Mouse (Mus musculus) liver, postnatal 0 days (tissue): ENCODE data around the gene Coa6. TPM values are rescaled to one million over a fixed set of nuclear protein-coding genes. Genes with fewer than 3 reads are reported as not detected.
A peak's percentile ranks its signal among the peaks of the same experiment; 100 is the strongest.

Source experiments
- ATAC-seq: fragments of 200-750 bp; cut with Nextera tagmentation; 2 replicates; pipeline ENCODE4 v1.8.0; 2017; ENCODE audit warnings: mild to moderate bottlenecking, moderate library complexity
- DNase-seq: peaks from one replicate; pipeline ENCODE4 v3.0.0-alpha.2; 2016
- H3K27ac ChIP-seq: fragments of 300-500 bp; sonication (generic); 2 replicates; pipeline ENCODE4 v1.5.1; 2014; ENCODE audit warnings: antibody characterized with exemption, moderate library complexity, mild to moderate bottlenecking, low read depth
- H3K27me3 ChIP-seq: fragments of 300-500 bp; sonication (generic); 2 replicates; pipeline ENCODE4 v1.6.1; 2014; ENCODE audit warnings: low read length, control low read depth, mixed read lengths; ENCODE audit not compliant: insufficient read depth
- H3K36me3 ChIP-seq: fragments of 300-500 bp; sonication (generic); replicated peaks from 2 replicates; pipeline ENCODE4 v1.6.1; 2014; ENCODE audit warnings: mild to moderate bottlenecking, control low read depth, low read length, moderate library complexity, mixed read lengths; ENCODE audit not compliant: insufficient read depth
- H3K4me1 ChIP-seq: fragments of 300-500 bp; sonication (generic); 2 replicates; pipeline ENCODE4 v1.6.1; 2014; ENCODE audit warnings: antibody characterized with exemption, mild to moderate bottlenecking, control low read depth; ENCODE audit not compliant: insufficient read depth
- H3K4me2 ChIP-seq: fragments of 300-500 bp; sonication (generic); 2 replicates; pipeline ENCODE4 v1.6.1; 2014; ENCODE audit warnings: low read depth, mild to moderate bottlenecking, low read length, moderate library complexity, mixed read lengths
- H3K4me3 ChIP-seq: fragments of 300-500 bp; sonication (generic); 2 replicates; pipeline ENCODE4 v1.5.1; 2014; ENCODE audit warnings: low read depth, low read length
- H3K9ac ChIP-seq: fragments of 300-500 bp; sonication (generic); replicated peaks from 2 replicates; pipeline ENCODE4 v1.6.1; 2014; ENCODE audit warnings: mild to moderate bottlenecking, moderate library complexity
- H3K9me3 ChIP-seq: fragments of 300-500 bp; sonication (generic); 2 replicates; pipeline ENCODE4 v1.6.1; 2016; ENCODE audit warnings: mild to moderate bottlenecking, control low read depth, low read length, mixed read lengths
- CTCF ChIP-seq: sonication (generic); IDR thresholded peaks from 2 replicates; pipeline ENCODE4 v1.5.1; 2016; ENCODE audit warnings: antibody characterized with exemption, low read depth
- EP300 ChIP-seq: IDR thresholded peaks from 2 replicates; pipeline ENCODE4 v1.6.1; 2016; ENCODE audit warnings: antibody characterized with exemption, low read depth, mild to moderate bottlenecking
- WGBS: fragments of 180-500 bp; shearing (Covaris S2); extraction: QIAGEN DNeasy Blood & Tissue Kit; methylation state at CpG from one replicate; pipeline ENCODE4 v1.1.7; 2014; ENCODE audit not compliant: insufficient replicate concordance; 5-methylcytosine and 5-hydroxymethylcytosine counted together
- polyA plus RNA-seq: library from polyadenylated mRNA; unstranded; fragments of >200 nt; fragmentation: Nextera tagmentation; extraction: Ambion mirVana; gene quantifications from 2 replicates; pipeline ENCODE4 v1.2.1, GENCODE M21; 2015

The Coa6 gene
- polyA plus RNA-seq, 1 experiment from 2014 or later = 81.0 TPM

DNA sequence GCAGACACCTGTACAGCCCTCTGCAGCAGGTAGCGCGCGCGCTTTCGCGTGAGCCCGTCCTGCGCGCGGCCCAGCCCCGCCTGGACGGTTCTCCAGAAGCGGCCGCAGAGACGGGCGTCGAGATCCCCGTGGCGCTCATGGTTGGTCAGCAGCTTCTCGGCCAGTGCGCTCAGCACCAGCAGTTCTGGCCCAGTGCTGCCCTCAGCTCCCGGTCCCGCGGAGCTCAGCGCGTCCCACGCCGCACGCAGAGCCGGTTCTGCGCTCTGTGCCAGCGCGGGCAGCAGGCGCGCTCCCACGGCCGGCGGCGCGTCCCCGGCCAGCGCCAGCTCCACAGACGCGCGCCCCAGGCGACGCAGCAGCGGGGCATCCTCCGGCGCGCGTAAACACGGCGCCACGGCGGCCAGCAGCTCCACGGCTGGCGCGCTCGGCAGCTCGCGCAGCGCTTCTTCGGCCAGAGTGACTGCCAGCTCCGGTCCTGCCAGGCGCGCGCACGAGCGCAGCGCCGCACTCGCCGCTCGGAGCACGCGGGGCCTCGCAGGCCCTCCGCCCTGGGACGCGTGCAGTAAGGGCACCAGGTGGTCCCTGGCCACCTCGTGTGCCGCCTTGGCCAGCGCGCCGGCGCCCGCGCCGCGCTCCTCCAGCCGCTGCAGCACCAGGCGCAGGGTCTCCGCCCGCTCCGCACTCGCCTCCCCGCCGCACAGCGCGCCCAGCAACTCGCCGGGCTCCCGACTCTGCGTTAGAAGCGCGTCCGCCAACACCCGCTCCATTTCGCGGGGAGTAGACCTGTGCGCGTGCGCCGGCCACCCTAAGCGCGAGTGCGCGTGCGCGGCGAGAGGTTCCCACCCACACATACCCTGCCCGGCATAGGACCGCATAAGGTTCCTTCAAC, 52.2 kb downstream of the Coa6 start, which contains the start of gene Tarbp1:
Gene Tarbp1 (minus strand): TSS at position 767 of the 889 bp plus-strand sequence.
- H3K9ac ChIP-seq = peak within 1 kb of the TSS; percentile 74
- peak within 1 kb of the TSS; percentile 83 for H3K4me3 ChIP-seq
- no peaks in the 10 kb centered on the region for H3K9me3 ChIP-seq
- no peaks in the 10 kb centered on the region for H3K27me3 ChIP-seq
- DNase-seq (peak; percentile 88), ATAC-seq (peak; percentile 90)
- peak within 1 kb of the TSS; percentile 57 for H3K27ac ChIP-seq
- WGBS = under 1% methylated on average over 110 of the region's 124 CpGs
- TF ChIP-seq EP300 (no peak), CTCF (no peak)
- H3K4me2 ChIP-seq = peak within 1 kb of the TSS; percentile 86
- peaks cover 15% of the 10 kb centered on the region for H3K4me1 ChIP-seq
- peaks cover 3% of the 10 kb centered on the region; the same call in 1 of the 2 replicates for H3K36me3 ChIP-seq

Other genes starting within 250 kb of the Coa6 start
- not detected in 2 replicates for gene Slc35f3, start 124.0 kb upstream of the Coa6 start, polyA plus RNA-seq
- gene Tarbp1, start 52.5 kb downstream of the Coa6 start, polyA plus RNA-seq = 0.82 and 1.1 TPM in 2 replicates
- gene Irf2bp2, start 171.5 kb downstream of the Coa6 start, polyA plus RNA-seq = 5.0 and 6.2 TPM in 2 replicates